Mouse (Mus musculus): ENCODE measurements at regions not wholly inside any gene's neighbourhood (a gene's known extent, or its start where the extent isn't known, plus 50 kb on each side); places are given as distances from the start of the nearest gene placed in this dataset.

DNA sequence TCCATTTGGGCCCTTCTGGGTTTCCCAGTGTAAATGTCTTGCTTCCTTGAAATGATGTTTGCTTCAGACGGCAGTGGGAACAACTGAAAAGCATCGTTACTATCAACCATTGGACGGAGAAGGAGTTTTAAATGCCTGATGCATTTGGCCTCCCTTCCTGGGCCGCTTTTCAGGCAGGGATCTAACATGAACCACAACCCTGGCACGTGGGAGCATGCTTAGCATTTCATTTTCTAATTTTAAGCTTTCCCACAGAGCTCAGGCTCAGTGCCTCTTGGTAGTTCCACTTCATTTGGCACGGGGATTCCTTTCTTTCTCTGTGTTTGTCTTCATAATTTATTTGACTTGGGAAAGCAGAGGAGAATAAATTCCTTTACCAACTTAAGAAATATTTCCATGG lies 406.6 kb upstream of the Nbea start:
- Histone ChIP-seq H3K27ac (replicated peaks; ENCODE audit: low read depth, low read length) (no peak overlapping the region), H3K9me3 (ENCODE audit: control insufficient read depth, low read length) (no peaks in the 10 kb centered on the region), H3K4me1 (ENCODE audit: control insufficient read depth, insufficient read depth, low read length) (no peaks in the 10 kb centered on the region), H3K4me3 (replicated peaks; ENCODE audit: low read depth, low read length) (no peak overlapping the region), H3K4me2 (ENCODE audit: low read length) (no peak overlapping the region), H3K36me3 (ENCODE audit: control insufficient read depth, insufficient read depth, low read length) (no peaks in the 10 kb centered on the region), H3K27me3 (ENCODE audit: control insufficient read depth, insufficient read depth, low read length) (no peaks in the 10 kb centered on the region), H3K9ac (replicated peaks; ENCODE audit: low read length) (no peak overlapping the region)
- ATAC-seq (ENCODE audit: low FRiP score, low TSS enrichment), result no peak
- DNase-seq, result no peak
- 78% methylated on average over 6 of the region's 6 CpGs for WGBS

DNA sequence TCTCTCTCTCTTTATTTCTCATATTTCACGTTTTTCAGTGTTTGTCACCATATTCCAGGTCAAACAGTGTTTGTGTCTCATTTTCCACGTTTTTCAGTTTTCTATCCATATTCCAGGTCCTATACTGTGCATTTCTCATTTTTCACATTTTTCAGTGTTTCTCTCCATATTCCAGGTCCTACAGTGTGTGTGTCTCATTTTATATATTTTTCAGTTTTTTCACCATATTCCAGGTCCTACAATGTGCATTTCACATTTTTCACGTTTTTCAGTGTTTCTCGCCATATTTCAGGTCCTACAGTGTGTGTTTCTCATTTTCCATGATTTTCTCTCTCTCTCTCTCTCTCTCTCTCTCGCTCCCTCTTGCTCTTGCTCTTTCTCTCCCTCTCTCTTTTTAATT lies 391.9 kb upstream of the Nbea start:
- no peak overlapping the region for H3K9ac ChIP-seq (replicated peaks; ENCODE audit: low read length)
- H3K4me3 ChIP-seq (replicated peaks; ENCODE audit: low read depth, low read length), result no peak overlapping the region
- no peak for DNase-seq
- no peaks in the 10 kb centered on the region for H3K4me1 ChIP-seq (ENCODE audit: control insufficient read depth, insufficient read depth, low read length)
- ATAC-seq (ENCODE audit: low FRiP score, low TSS enrichment), result peak; percentile 69
- peaks cover 3% of the 10 kb centered on the region; the same call in 1 of the 2 replicates for H3K9me3 ChIP-seq (ENCODE audit: control insufficient read depth, low read length)
- no peaks in the 10 kb centered on the region for H3K27me3 ChIP-seq (ENCODE audit: control insufficient read depth, insufficient read depth, low read length)
- WGBS, result 66% methylated on average over 5 of the region's 5 CpGs
- H3K27ac ChIP-seq (replicated peaks; ENCODE audit: low read depth, low read length), result no peak overlapping the region
- H3K4me2 ChIP-seq (ENCODE audit: low read length), result no peak overlapping the region
- no peaks in the 10 kb centered on the region for H3K36me3 ChIP-seq (ENCODE audit: control insufficient read depth, insufficient read depth, low read length)

DNA sequence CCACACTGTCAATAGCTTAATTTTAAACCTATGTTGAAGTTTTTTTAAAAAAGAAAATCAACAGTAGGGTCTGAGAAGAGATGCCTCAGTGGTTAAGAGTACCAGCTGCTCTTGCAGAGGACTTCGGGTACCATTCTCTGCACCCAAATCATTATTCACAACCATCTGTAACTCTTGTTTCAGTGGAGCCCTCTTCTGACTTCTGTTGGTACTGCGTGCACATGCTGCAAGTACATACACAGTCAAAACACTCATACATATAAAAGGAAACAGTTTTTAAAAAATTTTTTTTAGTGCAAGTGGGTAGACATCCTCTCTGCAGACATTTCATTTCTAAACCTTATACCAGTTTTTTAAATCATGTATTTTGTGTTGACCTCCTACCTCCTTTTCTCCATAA lies 352.7 kb upstream of the Nbea start:
- Histone ChIP-seq H3K9me3 (ENCODE audit: control insufficient read depth, low read length) (no peaks in the 10 kb centered on the region), H3K27ac (replicated peaks; ENCODE audit: low read depth, low read length) (no peak overlapping the region), H3K36me3 (ENCODE audit: control insufficient read depth, insufficient read depth, low read length) (no peaks in the 10 kb centered on the region), H3K4me3 (replicated peaks; ENCODE audit: low read depth, low read length) (no peak overlapping the region), H3K27me3 (ENCODE audit: control insufficient read depth, insufficient read depth, low read length) (no peaks in the 10 kb centered on the region), H3K9ac (replicated peaks; ENCODE audit: low read length) (no peak overlapping the region), H3K4me1 (ENCODE audit: control insufficient read depth, insufficient read depth, low read length) (no peaks in the 10 kb centered on the region), H3K4me2 (ENCODE audit: low read length) (no peak overlapping the region)
- DNase-seq (no peak), ATAC-seq (ENCODE audit: low FRiP score, low TSS enrichment) (no peak)
- 85% methylated on average over 2 of the region's 2 CpGs for WGBS

DNA sequence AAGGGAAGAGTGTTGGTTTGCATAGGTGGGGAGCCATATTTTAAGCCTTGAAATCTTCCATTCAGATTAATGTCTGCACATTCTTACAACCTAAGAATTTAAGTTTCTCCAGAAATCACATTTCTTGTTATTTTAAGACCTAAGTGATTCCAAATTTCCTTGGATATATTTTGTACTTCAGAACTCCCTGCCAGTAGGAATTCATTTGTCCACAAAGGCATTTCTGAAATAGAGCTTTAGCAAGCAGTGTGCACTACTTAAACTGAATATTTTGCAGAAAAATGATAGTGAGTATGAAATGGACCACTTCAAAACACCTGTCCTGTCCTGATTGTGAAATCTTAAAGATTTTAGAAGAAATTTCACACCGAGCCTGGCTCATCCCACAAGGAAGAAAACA lies 320.9 kb upstream of the Nbea start:
- Histone ChIP-seq H3K4me2 (ENCODE audit: low read length) (no peak overlapping the region), H3K27ac (replicated peaks; ENCODE audit: low read depth, low read length) (no peak overlapping the region), H3K27me3 (ENCODE audit: control insufficient read depth, insufficient read depth, low read length) (no peaks in the 10 kb centered on the region), H3K9me3 (ENCODE audit: control insufficient read depth, low read length) (no peaks in the 10 kb centered on the region), H3K36me3 (ENCODE audit: control insufficient read depth, insufficient read depth, low read length) (no peaks in the 10 kb centered on the region), H3K4me1 (ENCODE audit: control insufficient read depth, insufficient read depth, low read length) (no peaks in the 10 kb centered on the region), H3K4me3 (replicated peaks; ENCODE audit: low read depth, low read length) (no peak overlapping the region), H3K9ac (replicated peaks; ENCODE audit: low read length) (no peak overlapping the region)
- DNase-seq (no peak), ATAC-seq (ENCODE audit: low FRiP score, low TSS enrichment) (no peak)
- WGBS, result 98% methylated on average over 1 of the region's 1 CpGs

DNA sequence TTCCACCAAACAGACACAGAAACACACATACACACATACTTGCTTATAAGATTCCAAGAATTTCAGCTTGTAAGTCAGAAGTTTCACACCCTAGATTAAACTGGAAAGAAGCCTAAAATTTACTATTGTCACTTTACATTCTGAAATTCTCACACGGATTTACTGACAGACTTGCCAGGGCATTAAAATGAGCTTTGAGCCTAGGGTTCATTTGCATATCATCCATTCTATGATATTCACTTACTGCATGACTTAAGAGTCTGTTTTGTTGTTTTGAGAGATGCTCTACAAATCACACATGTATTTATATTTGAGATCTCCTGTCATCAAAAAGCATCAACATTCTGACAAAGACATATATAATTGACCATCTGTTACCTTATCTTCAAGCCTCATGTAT lies 315.8 kb upstream of the Nbea start:
- WGBS, result 40% methylated on average over 1 of the region's 1 CpGs
- DNase-seq (no peak), ATAC-seq (ENCODE audit: low FRiP score, low TSS enrichment) (no peak)
- H3K27me3 ChIP-seq (ENCODE audit: control insufficient read depth, insufficient read depth, low read length), result no peaks in the 10 kb centered on the region
- no peak overlapping the region for H3K4me2 ChIP-seq (ENCODE audit: low read length)
- no peaks in the 10 kb centered on the region for H3K36me3 ChIP-seq (ENCODE audit: control insufficient read depth, insufficient read depth, low read length)
- H3K9me3 ChIP-seq (ENCODE audit: control insufficient read depth, low read length), result no peaks in the 10 kb centered on the region
- H3K27ac ChIP-seq (replicated peaks; ENCODE audit: low read depth, low read length), result no peak overlapping the region
- H3K4me3 ChIP-seq (replicated peaks; ENCODE audit: low read depth, low read length), result no peak overlapping the region
- no peaks in the 10 kb centered on the region for H3K4me1 ChIP-seq (ENCODE audit: control insufficient read depth, insufficient read depth, low read length)
- no peak overlapping the region for H3K9ac ChIP-seq (replicated peaks; ENCODE audit: low read length)

DNA sequence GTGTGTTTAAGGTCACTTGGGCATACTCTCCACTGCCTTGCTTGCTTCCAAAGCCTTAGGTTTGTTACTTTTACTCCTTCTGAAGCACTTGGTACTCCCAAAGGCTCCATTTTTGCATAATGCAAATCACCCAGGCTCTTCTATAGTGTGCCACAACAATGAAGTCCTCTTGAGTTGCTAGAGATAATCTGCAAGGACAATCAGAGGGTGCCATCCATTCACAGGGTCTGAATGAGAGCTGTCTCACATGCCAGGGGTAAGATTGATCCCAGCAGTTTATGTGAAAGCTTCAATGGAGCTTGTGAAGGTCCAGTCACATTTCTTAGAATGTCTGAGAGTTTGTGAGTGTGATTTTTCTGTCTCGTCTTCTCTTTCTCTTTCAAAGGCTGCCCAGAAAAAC lies 310.4 kb upstream of the Nbea start:
- peak; percentile 50 for ATAC-seq (ENCODE audit: low FRiP score, low TSS enrichment)
- 15% methylated on average over 1 of the region's 1 CpGs for WGBS
- no peak for DNase-seq

DNA sequence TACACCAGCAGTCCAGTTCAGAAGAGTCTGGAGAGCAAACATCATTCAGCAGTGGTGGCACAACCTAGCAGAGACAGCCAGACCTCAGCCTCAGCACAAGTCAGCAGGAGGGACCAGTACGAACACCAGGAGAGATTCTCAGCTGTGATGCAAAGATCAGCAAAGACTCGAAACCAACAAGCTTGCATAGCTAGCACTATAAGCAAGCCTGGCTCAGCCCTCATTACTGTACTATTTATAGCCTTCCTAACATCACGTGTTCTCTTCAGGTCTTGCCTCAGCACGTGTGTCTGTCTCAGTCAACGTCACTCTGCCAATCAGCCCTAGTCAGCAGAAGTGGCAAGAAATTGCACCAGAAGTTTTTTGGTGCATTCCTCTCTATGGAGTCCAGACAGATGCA lies 305.7 kb upstream of the Nbea start:
- WGBS, result 80% methylated on average over 5 of the region's 5 CpGs
- H3K36me3 ChIP-seq (ENCODE audit: control insufficient read depth, insufficient read depth, low read length), result no peaks in the 10 kb centered on the region
- DNase-seq (no peak), ATAC-seq (ENCODE audit: low FRiP score, low TSS enrichment) (no peak)
- no peak overlapping the region for H3K9ac ChIP-seq (replicated peaks; ENCODE audit: low read length)
- peaks cover 7% of the 10 kb centered on the region for H3K4me1 ChIP-seq (ENCODE audit: control insufficient read depth, insufficient read depth, low read length)
- no peak overlapping the region for H3K4me2 ChIP-seq (ENCODE audit: low read length)
- no peak overlapping the region for H3K4me3 ChIP-seq (replicated peaks; ENCODE audit: low read depth, low read length)
- H3K27me3 ChIP-seq (ENCODE audit: control insufficient read depth, insufficient read depth, low read length), result no peaks in the 10 kb centered on the region
- no peak overlapping the region for H3K27ac ChIP-seq (replicated peaks; ENCODE audit: low read depth, low read length)
- no peaks in the 10 kb centered on the region for H3K9me3 ChIP-seq (ENCODE audit: control insufficient read depth, low read length)

More for the DNA sequence above, 310.4 kb upstream of the Nbea start:
- Histone ChIP-seq H3K27ac (replicated peaks; ENCODE audit: low read depth, low read length) (no peak overlapping the region), H3K4me2 (ENCODE audit: low read length) (no peak overlapping the region), H3K4me1 (ENCODE audit: control insufficient read depth, insufficient read depth, low read length) (no peaks in the 10 kb centered on the region), H3K9ac (replicated peaks; ENCODE audit: low read length) (no peak overlapping the region), H3K4me3 (replicated peaks; ENCODE audit: low read depth, low read length) (no peak overlapping the region), H3K27me3 (ENCODE audit: control insufficient read depth, insufficient read depth, low read length) (no peaks in the 10 kb centered on the region), H3K9me3 (ENCODE audit: control insufficient read depth, low read length) (no peaks in the 10 kb centered on the region), H3K36me3 (ENCODE audit: control insufficient read depth, insufficient read depth, low read length) (no peaks in the 10 kb centered on the region)

DNA sequence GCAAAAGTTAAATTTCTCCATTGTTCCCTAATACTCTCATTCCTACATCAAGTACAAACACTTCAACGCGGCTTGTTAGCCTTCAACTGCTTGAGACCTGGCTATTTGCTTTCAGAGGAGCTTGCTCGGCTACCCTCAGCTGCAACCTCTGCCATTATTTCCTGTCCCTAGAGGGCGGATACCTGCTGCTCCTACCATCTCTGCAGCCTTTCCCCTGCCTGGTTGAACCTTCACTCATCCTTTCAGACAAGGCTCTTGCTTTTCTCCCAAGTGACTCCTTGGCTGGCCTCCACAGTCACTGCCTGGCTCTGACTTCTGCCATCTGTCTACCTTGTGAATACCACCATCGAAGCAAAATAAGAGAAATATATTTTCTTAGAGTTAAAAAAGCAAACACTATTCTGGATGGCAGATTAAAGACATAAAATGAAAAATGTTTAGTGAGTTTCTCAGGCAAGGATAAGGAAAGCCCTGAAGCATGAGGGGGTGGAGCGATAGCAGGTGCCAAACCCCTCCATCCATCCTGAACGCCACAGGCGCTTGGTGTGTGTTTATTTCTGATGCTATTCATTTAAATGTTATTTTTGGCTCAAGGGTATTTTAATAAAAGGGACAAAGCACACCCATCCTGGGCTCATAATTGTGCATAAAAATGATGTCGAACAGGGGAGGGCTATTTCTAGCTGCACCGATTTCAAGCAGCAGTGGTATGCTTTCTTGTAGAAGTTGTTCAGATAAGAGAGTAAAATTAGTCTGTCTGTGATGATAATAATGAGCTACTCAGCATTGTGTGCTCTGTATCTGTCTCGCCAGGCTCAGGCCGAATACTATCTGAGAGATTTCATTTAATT lies 302.3 kb upstream of the Nbea start:
- Histone ChIP-seq H3K4me3 (replicated peaks; ENCODE audit: low read depth, low read length) (no peak overlapping the region), H3K9me3 (ENCODE audit: control insufficient read depth, low read length) (no peaks in the 10 kb centered on the region), H3K27me3 (ENCODE audit: control insufficient read depth, insufficient read depth, low read length) (no peaks in the 10 kb centered on the region), H3K27ac (replicated peaks; ENCODE audit: low read depth, low read length) (no peak overlapping the region; the same call in 1 of the 2 replicates), H3K4me2 (ENCODE audit: low read length) (no peak overlapping the region), H3K9ac (replicated peaks; ENCODE audit: low read length) (no peak overlapping the region), H3K4me1 (ENCODE audit: control insufficient read depth, insufficient read depth, low read length) (peaks cover 7% of the 10 kb centered on the region), H3K36me3 (ENCODE audit: control insufficient read depth, insufficient read depth, low read length) (no peaks in the 10 kb centered on the region)
- ATAC-seq (ENCODE audit: low FRiP score, low TSS enrichment) (no peak), DNase-seq (peak; percentile 32)
- 55% methylated on average over 12 of the region's 12 CpGs for WGBS

DNA sequence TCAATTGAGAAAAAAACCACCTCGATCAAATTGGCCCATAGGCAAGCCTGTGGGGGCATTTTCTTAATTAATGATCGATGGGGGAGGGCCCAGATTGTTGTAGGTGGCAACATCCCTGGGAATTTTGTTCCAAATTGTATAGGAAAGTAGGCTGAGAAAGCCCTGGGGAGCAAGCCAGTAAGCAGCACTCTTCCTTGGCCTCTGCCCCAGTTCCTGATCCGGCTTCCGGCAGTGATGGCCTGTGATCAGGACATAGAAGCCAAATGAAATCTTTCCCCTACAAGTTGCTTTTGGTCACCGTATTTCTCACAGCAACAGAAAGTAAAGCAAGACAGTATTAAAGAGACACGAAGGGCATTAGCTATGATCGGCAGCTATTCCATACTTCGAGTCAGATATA lies 300.6 kb upstream of the Nbea start:
- Histone ChIP-seq H3K9me3 (ENCODE audit: control insufficient read depth, low read length) (no peaks in the 10 kb centered on the region), H3K4me1 (ENCODE audit: control insufficient read depth, insufficient read depth, low read length) (peaks cover 10% of the 10 kb centered on the region), H3K4me2 (ENCODE audit: low read length) (no peak overlapping the region), H3K9ac (replicated peaks; ENCODE audit: low read length) (no peak overlapping the region), H3K36me3 (ENCODE audit: control insufficient read depth, insufficient read depth, low read length) (no peaks in the 10 kb centered on the region), H3K4me3 (replicated peaks; ENCODE audit: low read depth, low read length) (no peak overlapping the region), H3K27ac (replicated peaks; ENCODE audit: low read depth, low read length) (no peak overlapping the region), H3K27me3 (ENCODE audit: control insufficient read depth, insufficient read depth, low read length) (no peaks in the 10 kb centered on the region)
- ATAC-seq (ENCODE audit: low FRiP score, low TSS enrichment) (no peak), DNase-seq (no peak)
- 91% methylated on average over 8 of the region's 8 CpGs for WGBS

All from midbrain, embryonic 14.5 days (tissue).